Mouse (Mus musculus): ENCODE data around the gene Tbccd1. TPM values are rescaled to one million over a fixed set of nuclear protein-coding genes. Genes with fewer than 3 reads are reported as not detected.
A peak's percentile ranks its signal among the peaks of the same experiment; 100 is the strongest.

Tbccd1 gene
- polyA plus RNA-seq, 1 experiment from 2014 or later, result 28.0 TPM

DNA sequence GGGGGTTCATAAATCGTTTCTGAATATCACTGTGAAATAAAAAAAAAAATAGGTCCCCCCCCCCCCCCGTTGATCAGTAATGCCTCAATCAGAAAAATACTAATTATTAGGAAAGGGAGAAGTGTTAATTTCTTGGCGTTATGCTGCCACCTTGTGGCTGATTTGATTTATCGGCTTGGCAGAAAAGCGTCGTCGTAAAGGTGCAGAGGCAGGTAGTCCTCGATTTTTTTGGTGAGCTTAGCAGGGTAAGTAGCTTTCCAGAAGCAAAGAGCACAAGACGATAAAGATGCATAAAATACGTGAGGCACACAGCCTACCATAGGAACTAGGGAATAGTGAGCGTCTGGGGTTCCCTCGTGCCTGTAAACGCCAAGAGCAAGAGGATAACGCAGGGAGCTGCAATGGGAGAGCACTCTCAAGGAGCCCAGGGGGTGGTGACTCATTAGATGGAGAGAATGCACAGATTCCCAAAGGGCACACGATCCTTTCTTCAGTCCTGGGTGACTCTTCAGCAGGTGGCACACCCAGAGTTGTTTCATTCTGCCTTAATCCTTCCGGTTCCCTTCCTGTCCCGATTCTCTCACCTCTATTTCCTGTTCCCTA is 49.9 kb downstream of the Tbccd1 start:
- no peak overlapping the region for H3K4me3 ChIP-seq (ENCODE audit: low read depth, low read length)
- H3K36me3 ChIP-seq (ENCODE audit: control insufficient read depth, insufficient read depth, low read length), result no peaks in the 10 kb centered on the region
- H3K4me1 ChIP-seq (ENCODE audit: control insufficient read depth, insufficient read depth, low read length), result no peaks in the 10 kb centered on the region
- no peaks in the 10 kb centered on the region for H3K9me3 ChIP-seq (ENCODE audit: control insufficient read depth, low read length)
- ATAC-seq (ENCODE audit: low read depth) (0 out of 2 replicates have a peak, but pooled peaks have one; percentile 18), DNase-seq (ENCODE audit: low spot score) (peak; percentile 63)
- H3K4me2 ChIP-seq (ENCODE audit: low read depth, low read length), result peak overlapping the region; percentile 25
- no peak overlapping the region for H3K27ac ChIP-seq (replicated peaks; ENCODE audit: low read depth, low read length)
- H3K27me3 ChIP-seq (replicated peaks; ENCODE audit: control insufficient read depth, insufficient read depth, low read length), result no peaks in the 10 kb centered on the region
- 13% methylated on average over 17 of the region's 17 CpGs for WGBS
- 0 out of 2 replicates have a peak overlapping the region, but pooled peaks have one; percentile 19 for H3K9ac ChIP-seq (ENCODE audit: low read depth, low read length)

DNA sequence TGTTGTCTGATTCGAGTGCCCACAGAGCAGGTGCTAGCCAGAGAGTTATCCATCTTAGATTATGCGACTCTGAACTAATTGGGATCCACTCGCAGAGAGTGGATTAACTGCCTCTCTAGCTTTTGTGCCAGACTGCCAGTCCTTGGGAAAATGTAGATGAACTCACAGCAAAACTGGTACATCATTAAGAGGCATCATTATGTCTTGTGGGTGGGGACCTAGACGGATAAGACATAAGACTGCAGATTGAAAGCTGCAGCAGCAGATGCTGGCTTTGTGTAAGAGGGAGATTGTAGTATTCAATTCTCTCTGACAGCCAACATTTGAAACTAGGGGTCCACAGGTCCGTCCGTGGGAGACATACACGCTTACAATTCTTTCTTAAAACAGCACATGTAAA is 54.7 kb downstream of the Tbccd1 start:
- Histone ChIP-seq H3K4me3 (ENCODE audit: low read depth, low read length) (no peak overlapping the region), H3K27ac (replicated peaks; ENCODE audit: low read depth, low read length) (no peak overlapping the region), H3K27me3 (replicated peaks; ENCODE audit: control insufficient read depth, insufficient read depth, low read length) (no peaks in the 10 kb centered on the region), H3K4me1 (ENCODE audit: control insufficient read depth, insufficient read depth, low read length) (no peaks in the 10 kb centered on the region), H3K4me2 (ENCODE audit: low read depth, low read length) (no peak overlapping the region), H3K9me3 (ENCODE audit: control insufficient read depth, low read length) (no peaks in the 10 kb centered on the region), H3K9ac (ENCODE audit: low read depth, low read length) (no peak overlapping the region), H3K36me3 (ENCODE audit: control insufficient read depth, insufficient read depth, low read length) (no peaks in the 10 kb centered on the region)
- no peak for DNase-seq (ENCODE audit: low spot score)
- no peak for ATAC-seq (ENCODE audit: low read depth)
- WGBS, result 82% methylated on average over 7 of the region's 7 CpGs

DNA sequence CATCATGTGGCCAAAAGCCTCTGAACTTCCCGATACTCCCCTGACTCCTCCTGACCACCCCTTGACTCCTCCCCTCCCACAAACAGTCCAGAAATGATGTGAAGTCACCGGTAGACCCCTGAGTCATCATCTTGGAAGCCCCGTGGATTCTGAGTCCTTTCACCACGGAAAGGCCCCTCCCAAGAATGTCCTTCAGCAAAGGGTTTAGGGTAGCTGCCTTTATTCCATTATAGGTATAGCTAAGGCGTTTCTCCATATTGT is 56.7 kb downstream of the Tbccd1 start:
- Histone ChIP-seq H3K27ac (replicated peaks; ENCODE audit: low read depth, low read length) (no peak overlapping the region), H3K36me3 (ENCODE audit: control insufficient read depth, insufficient read depth, low read length) (no peaks in the 10 kb centered on the region), H3K27me3 (replicated peaks; ENCODE audit: control insufficient read depth, insufficient read depth, low read length) (no peaks in the 10 kb centered on the region), H3K4me2 (ENCODE audit: low read depth, low read length) (no peak overlapping the region), H3K4me3 (ENCODE audit: low read depth, low read length) (no peak overlapping the region), H3K4me1 (ENCODE audit: control insufficient read depth, insufficient read depth, low read length) (no peaks in the 10 kb centered on the region), H3K9ac (ENCODE audit: low read depth, low read length) (no peak overlapping the region), H3K9me3 (ENCODE audit: control insufficient read depth, low read length) (no peaks in the 10 kb centered on the region)
- DNase-seq (ENCODE audit: low spot score), result no peak
- 42% methylated on average over 5 of the region's 5 CpGs for WGBS
- no peak for ATAC-seq (ENCODE audit: low read depth)

DNA sequence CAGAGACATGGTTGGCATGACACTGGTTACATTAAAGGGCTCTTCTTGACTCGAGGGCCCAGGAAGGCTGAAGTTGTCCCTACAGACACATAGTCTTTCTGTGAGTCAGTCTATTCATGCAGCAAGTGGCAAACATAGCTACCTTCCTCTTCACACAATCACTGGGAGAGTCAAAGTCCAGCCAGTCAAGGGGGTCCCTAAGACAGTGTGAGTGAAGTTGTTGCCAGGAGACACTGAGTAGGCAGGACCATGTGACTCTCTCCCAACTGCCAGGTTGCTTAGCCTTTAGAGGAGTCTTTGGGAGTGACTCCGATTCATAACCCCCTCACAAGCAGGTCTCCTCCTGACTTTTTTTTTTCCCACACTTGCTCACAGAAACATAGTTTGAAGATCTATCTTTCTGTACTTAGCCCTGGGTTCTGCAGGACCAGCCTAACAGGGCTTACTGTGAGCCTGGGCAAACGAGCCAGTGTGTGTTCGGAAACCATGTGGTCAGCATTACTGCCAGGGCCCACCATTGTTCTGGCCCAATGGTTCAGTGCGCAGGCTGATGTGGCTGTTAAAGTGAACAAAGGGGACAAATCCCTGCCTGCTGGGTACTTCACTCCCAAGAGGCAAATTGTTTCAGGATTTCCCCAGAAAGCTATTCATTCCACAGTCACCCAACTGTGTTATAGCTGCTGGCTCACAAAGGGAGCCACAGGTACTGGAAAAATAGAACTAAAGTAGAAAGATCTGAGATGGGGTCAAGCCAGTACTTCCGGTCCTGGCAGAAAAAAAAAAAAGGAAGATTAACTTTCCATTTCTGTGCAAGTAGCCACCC is 57.2 kb downstream of the Tbccd1 start:
- Histone ChIP-seq H3K27me3 (replicated peaks; ENCODE audit: control insufficient read depth, insufficient read depth, low read length) (no peaks in the 10 kb centered on the region), H3K4me1 (ENCODE audit: control insufficient read depth, insufficient read depth, low read length) (no peaks in the 10 kb centered on the region), H3K4me3 (ENCODE audit: low read depth, low read length) (no peak overlapping the region), H3K27ac (replicated peaks; ENCODE audit: low read depth, low read length) (no peak overlapping the region), H3K9me3 (ENCODE audit: control insufficient read depth, low read length) (no peaks in the 10 kb centered on the region), H3K9ac (ENCODE audit: low read depth, low read length) (no peak overlapping the region), H3K36me3 (ENCODE audit: control insufficient read depth, insufficient read depth, low read length) (no peaks in the 10 kb centered on the region), H3K4me2 (ENCODE audit: low read depth, low read length) (no peak overlapping the region)
- WGBS, result 48% methylated on average over 6 of the region's 6 CpGs
- DNase-seq (ENCODE audit: low spot score) (no peak), ATAC-seq (ENCODE audit: low read depth) (peak; percentile 47; the same call in 1 of the 2 replicates)

DNA sequence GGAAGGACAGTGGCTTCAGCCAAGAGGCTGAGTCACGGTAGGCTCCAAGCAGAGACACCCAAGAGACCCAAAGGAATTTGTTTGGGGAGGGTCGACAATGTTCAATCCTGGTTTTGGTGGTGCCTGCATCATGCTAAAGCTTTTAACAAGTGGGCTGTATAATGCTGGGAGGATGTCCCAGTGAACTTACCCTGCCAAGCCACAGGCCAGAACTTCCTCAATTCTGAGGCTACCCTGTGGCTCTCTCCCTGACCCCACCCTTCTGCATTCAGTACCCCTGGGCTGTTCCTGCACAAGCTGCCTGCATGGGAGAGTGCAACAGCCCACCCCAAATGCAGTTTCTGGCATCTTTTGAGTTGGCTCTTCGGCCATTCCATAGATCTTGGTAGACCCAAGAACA is 58.9 kb downstream of the Tbccd1 start:
- Histone ChIP-seq H3K9me3 (ENCODE audit: control insufficient read depth, low read length) (no peaks in the 10 kb centered on the region), H3K4me3 (ENCODE audit: low read depth, low read length) (no peak overlapping the region), H3K36me3 (ENCODE audit: control insufficient read depth, insufficient read depth, low read length) (no peaks in the 10 kb centered on the region), H3K9ac (ENCODE audit: low read depth, low read length) (no peak overlapping the region), H3K27ac (replicated peaks; ENCODE audit: low read depth, low read length) (no peak overlapping the region), H3K4me2 (ENCODE audit: low read depth, low read length) (no peak overlapping the region), H3K4me1 (ENCODE audit: control insufficient read depth, insufficient read depth, low read length) (no peaks in the 10 kb centered on the region), H3K27me3 (replicated peaks; ENCODE audit: control insufficient read depth, insufficient read depth, low read length) (no peaks in the 10 kb centered on the region)
- 64% methylated on average over 3 of the region's 3 CpGs for WGBS
- DNase-seq (ENCODE audit: low spot score) (no peak), ATAC-seq (ENCODE audit: low read depth) (no peak)

DNA sequence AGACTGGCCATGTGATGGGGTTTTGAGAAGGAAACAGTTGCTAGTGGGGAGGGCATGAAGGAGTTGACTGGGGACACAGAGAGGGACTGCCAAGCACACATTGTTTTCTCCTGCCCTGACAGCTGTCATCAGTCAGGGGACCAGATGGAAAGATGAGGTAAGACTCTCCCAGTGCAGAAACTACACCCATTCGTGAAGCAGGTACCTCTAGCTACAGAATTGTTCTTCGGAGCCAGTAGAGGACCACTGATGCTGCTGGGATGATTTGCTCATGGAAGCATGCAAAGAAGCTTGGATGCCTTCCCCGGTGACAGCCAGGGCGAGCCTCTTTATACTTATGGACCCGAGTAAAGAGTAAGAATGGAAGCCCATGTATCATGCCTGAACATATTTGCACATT is 59.9 kb downstream of the Tbccd1 start:
- Histone ChIP-seq H3K4me3 (ENCODE audit: low read depth, low read length) (no peak overlapping the region), H3K9ac (ENCODE audit: low read depth, low read length) (no peak overlapping the region), H3K4me2 (ENCODE audit: low read depth, low read length) (no peak overlapping the region), H3K27me3 (replicated peaks; ENCODE audit: control insufficient read depth, insufficient read depth, low read length) (no peaks in the 10 kb centered on the region), H3K4me1 (ENCODE audit: control insufficient read depth, insufficient read depth, low read length) (no peaks in the 10 kb centered on the region), H3K36me3 (ENCODE audit: control insufficient read depth, insufficient read depth, low read length) (no peaks in the 10 kb centered on the region), H3K9me3 (ENCODE audit: control insufficient read depth, low read length) (no peaks in the 10 kb centered on the region), H3K27ac (replicated peaks; ENCODE audit: low read depth, low read length) (no peak overlapping the region)
- ATAC-seq (ENCODE audit: low read depth), result no peak
- 76% methylated on average over 5 of the region's 5 CpGs for WGBS
- no peak for DNase-seq (ENCODE audit: low spot score)

DNA sequence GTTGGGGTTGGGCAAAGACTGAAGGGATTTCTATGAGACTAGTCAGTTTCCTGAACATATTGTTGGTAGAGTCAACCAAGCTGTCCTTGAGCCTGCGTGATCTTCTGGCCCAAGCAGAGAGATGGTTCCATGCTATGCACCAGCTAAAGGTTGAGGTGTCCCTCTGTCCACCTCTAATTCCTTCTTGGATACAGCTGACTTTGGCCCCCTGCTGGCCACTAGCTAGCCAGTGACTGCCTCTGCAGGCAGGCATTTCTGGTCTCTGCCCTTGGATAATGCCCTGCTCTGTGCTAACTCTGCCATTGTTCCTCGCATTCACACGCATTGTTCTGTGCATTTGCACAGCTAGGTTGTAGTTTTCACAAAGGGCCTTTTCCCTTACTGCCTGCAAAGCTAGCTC is 62.0 kb downstream of the Tbccd1 start:
- no peaks in the 10 kb centered on the region for H3K36me3 ChIP-seq (ENCODE audit: control insufficient read depth, insufficient read depth, low read length)
- DNase-seq (ENCODE audit: low spot score) (no peak), ATAC-seq (ENCODE audit: low read depth) (no peak)
- H3K9ac ChIP-seq (ENCODE audit: low read depth, low read length), result no peak overlapping the region
- no peaks in the 10 kb centered on the region for H3K27me3 ChIP-seq (replicated peaks; ENCODE audit: control insufficient read depth, insufficient read depth, low read length)
- no peaks in the 10 kb centered on the region for H3K9me3 ChIP-seq (ENCODE audit: control insufficient read depth, low read length)
- no peaks in the 10 kb centered on the region for H3K4me1 ChIP-seq (ENCODE audit: control insufficient read depth, insufficient read depth, low read length)
- H3K4me2 ChIP-seq (ENCODE audit: low read depth, low read length), result no peak overlapping the region
- H3K4me3 ChIP-seq (ENCODE audit: low read depth, low read length), result no peak overlapping the region
- 86% methylated on average over 3 of the region's 3 CpGs for WGBS
- no peak overlapping the region for H3K27ac ChIP-seq (replicated peaks; ENCODE audit: low read depth, low read length)

DNA sequence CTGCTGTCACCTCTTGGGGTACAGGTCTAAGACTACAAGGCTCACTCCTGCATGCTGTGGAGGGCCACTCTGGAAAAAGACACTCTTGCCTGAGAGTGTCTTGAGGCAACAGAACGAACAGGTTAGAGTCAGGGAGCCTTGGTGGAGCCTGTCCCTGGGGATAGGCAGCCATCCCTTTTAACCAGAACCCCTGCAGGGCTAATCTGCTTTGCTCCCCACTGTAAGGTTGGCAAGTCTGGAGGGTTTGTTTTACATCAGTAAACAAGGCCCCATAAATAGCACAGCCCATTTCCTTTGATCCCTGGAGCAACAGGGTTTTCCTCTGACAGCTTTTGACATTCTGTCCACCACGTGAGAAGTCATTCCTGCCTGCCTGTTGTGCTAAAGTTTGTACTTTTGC is 66.2 kb downstream of the Tbccd1 start:
- Histone ChIP-seq H3K36me3 (ENCODE audit: control insufficient read depth, insufficient read depth, low read length) (no peaks in the 10 kb centered on the region), H3K4me3 (ENCODE audit: low read depth, low read length) (no peak overlapping the region), H3K27ac (replicated peaks; ENCODE audit: low read depth, low read length) (no peak overlapping the region), H3K4me1 (ENCODE audit: control insufficient read depth, insufficient read depth, low read length) (no peaks in the 10 kb centered on the region), H3K9ac (ENCODE audit: low read depth, low read length) (no peak overlapping the region), H3K9me3 (ENCODE audit: control insufficient read depth, low read length) (no peaks in the 10 kb centered on the region), H3K4me2 (ENCODE audit: low read depth, low read length) (no peak overlapping the region), H3K27me3 (replicated peaks; ENCODE audit: control insufficient read depth, insufficient read depth, low read length) (no peaks in the 10 kb centered on the region)
- 32% methylated on average over 2 of the region's 2 CpGs for WGBS
- DNase-seq (ENCODE audit: low spot score) (no peak), ATAC-seq (ENCODE audit: low read depth) (no peak)

DNA sequence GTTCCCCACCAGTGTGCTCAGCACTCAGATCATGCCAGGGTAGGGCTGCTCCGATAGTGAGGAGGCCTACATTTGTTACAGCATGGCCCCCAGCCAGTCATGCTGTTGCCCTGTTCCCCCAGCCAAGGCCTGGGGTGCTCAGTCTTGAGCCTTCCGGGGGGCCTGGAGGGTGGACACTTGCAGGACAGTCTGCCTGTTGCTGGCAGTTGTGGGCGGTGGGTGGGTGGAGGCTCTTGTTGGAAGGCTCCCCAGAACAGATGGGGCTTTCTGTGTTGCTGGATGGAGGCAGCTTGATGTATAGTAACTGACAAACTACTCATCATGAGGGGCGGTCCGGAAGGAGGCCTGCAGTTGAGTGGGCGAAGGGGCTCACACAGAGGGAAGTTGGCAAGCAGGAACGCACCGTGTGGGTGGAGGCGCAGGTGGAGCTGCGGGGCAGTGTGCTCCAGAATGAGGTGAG is 67.5 kb downstream of the Tbccd1 start:
- H3K4me3 ChIP-seq (ENCODE audit: low read depth, low read length), result no peak overlapping the region
- no peak for DNase-seq (ENCODE audit: low spot score)

More for the DNA sequence above, 67.5 kb downstream of the Tbccd1 start:
- Histone ChIP-seq H3K9ac (ENCODE audit: low read depth, low read length) (no peak overlapping the region), H3K4me1 (ENCODE audit: control insufficient read depth, insufficient read depth, low read length) (no peaks in the 10 kb centered on the region), H3K9me3 (ENCODE audit: control insufficient read depth, low read length) (no peaks in the 10 kb centered on the region), H3K27ac (replicated peaks; ENCODE audit: low read depth, low read length) (no peak overlapping the region), H3K36me3 (ENCODE audit: control insufficient read depth, insufficient read depth, low read length) (no peaks in the 10 kb centered on the region), H3K4me2 (ENCODE audit: low read depth, low read length) (no peak overlapping the region), H3K27me3 (replicated peaks; ENCODE audit: control insufficient read depth, insufficient read depth, low read length) (no peaks in the 10 kb centered on the region)
- WGBS, result 59% methylated on average over 10 of the region's 10 CpGs
- peak; percentile 22; the same call in 1 of the 2 replicates for ATAC-seq (ENCODE audit: low read depth)

Measured in embryonic facial prominence, embryonic 14.5 days (tissue).